Mouse (Mus musculus) E14TG2a.4 (cell line): ENCODE measurements around the gene Plekhj1.

Experiments
- CTCF ChIP-seq: conservative IDR thresholded peaks from 2 replicates; pipeline ENCODE4 v1.5.1; 2014; ENCODE audit warnings: low read length
- POU5F1 ChIP-seq: IDR thresholded peaks from 2 replicates; pipeline ENCODE4 v1.6.1; 2014; ENCODE audit warnings: low read length, borderline replicate concordance

DNA sequence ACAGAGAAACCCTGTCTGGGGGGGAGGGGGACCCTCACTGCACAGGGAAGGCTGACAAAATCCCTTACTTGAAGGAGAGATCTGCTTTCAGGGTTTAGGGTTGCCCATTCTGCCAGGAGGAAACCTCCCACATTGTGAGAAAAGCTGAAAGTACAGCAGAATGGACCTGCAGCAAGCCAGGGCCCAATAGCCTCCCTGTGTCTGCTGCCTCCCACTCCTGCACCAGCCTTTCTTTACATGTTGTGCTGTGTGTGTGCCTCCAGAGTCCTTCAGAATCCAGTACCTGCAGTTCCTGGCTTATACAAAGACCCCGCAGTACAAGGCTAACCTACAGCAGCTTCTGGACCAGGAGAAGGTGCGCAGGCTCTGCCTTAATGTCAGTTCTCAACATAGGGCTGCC lies 14.1 kb downstream of the Plekhj1 start:
- TF ChIP-seq CTCF = no peak
- TF ChIP-seq POU5F1 = no peak
